Mouse (Mus musculus) adrenal gland, postnatal 25 days (tissue): ENCODE data around the gene Sbsn. TPM values are rescaled to one million over a fixed set of nuclear protein-coding genes. Genes with fewer than 3 reads are reported as not detected.
A peak's percentile ranks its signal among the peaks of the same experiment; 100 is the strongest.

ENCODE experiments used
- DNase-seq: peaks from one replicate; pipeline ENCODE4 v3.0.0; 2021; ENCODE audit warnings: mixed read lengths
- total RNA-seq: library from RNA; stranded (reverse); gene quantifications from 2 replicates; pipeline ENCODE4 v1.2.3, GENCODE M21; 2021

The Sbsn gene
- total RNA-seq, 1 experiment from 2014 or later: 338 TPM

GRCm38 (mm10) chr7:30757001-30757400 lies 5.7 kb downstream of the Sbsn start:
- DNase-seq: no peak

- peak; percentile 70 for DNase-seq
Measured at GRCm38 (mm10) chr7:30758853-30759252, 7.6 kb downstream of the Sbsn start.

DNA sequence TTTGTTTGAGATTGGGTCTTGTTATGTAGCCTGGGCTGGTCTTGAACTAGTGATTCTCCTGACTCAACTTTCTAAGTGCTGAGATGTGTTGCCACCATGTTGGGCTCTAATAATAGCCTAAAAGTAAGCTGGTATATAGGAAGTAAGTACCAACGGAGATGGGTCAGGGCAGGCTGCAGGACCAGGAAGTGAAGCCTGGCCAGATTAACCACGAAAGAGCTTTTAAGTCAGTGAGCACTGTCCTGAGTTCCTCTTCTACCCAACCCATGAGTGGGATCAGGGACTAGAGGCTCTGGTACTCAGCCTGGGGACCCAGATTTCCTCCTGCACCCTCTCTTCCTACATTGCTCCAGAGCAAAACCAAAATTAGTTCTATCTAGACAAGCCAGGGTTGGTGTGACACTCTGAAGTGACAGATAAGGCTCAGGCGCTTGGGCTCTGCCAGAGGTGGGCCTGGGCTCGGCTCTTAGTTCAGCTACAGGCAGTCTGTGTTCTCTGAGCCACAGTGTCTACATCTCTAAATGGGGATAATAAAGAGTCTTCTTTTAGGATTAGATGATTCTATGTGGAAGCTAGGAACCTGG lies 10.6 kb downstream of the Sbsn start:
- no peak for DNase-seq

- DNase-seq: no peak
Measured at GRCm38 (mm10) chr7:30763456-30763855, 12.2 kb downstream of the Sbsn start, which contains the start of gene Dmkn. Gene Dmkn (plus strand): TSS chr7:30763756.

- no peak for DNase-seq
Measured at GRCm38 (mm10) chr7:30765173-30765572, 13.9 kb downstream of the Sbsn start.

GRCm38 (mm10) chr7:30766408-30766807 lies 15.1 kb downstream of the Sbsn start:
- DNase-seq: no peak

GRCm38 (mm10) chr7:30769236-30769635 lies 18.0 kb downstream of the Sbsn start:
- DNase-seq: no peak

DNA sequence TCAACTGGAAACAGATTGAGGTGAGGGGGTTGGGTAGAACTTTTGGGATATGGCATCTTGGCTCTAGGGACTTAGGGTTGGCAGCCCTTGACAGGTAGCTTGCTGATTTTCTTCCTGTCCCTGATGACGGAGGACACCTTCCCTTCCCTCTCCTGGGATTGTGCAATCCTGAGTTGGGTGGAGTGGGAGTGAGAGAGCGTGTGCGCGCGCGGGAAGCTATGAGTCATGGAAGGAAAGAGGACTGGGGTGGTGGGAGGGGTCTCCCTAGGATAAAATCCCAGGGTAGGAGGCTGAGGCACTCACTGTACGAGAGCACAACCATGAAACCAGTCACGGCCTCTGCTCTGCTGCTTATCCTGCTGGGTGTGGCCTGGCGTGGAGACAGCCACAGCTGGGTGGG lies 24.8 kb downstream of the Sbsn start:
- DNase-seq: no peak

- no peak for DNase-seq
Measured at GRCm38 (mm10) chr7:30777081-30777579, 25.9 kb downstream of the Sbsn start.

GRCm38 (mm10) chr7:30777911-30778310 lies 26.6 kb downstream of the Sbsn start:
- no peak for DNase-seq

GRCm38 (mm10) chr7:30781792-30782191 lies 30.5 kb downstream of the Sbsn start:
- DNase-seq: no peak

GRCm38 (mm10) chr7:30782658-30783057 lies 31.4 kb downstream of the Sbsn start:
- no peak for DNase-seq

DNA sequence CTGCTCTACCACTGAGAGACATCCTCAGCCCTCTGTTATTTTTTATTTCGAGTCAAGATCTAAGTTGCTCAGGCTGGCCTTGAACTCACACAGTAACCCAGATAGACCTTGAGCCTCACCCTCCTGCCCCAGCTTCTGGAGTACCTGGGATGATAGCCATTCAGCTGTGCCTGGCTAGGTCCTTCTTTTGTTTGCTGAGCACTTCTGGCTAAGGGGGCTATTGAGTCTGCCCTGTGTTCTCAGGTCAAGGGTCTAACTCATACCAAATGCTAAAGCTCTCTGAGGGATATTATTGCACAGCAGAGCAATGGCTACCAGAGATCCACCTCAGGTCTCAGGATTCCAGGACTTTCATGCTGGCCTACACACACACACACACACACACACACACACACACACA lies 33.9 kb downstream of the Sbsn start:
- no peak for DNase-seq

DNA sequence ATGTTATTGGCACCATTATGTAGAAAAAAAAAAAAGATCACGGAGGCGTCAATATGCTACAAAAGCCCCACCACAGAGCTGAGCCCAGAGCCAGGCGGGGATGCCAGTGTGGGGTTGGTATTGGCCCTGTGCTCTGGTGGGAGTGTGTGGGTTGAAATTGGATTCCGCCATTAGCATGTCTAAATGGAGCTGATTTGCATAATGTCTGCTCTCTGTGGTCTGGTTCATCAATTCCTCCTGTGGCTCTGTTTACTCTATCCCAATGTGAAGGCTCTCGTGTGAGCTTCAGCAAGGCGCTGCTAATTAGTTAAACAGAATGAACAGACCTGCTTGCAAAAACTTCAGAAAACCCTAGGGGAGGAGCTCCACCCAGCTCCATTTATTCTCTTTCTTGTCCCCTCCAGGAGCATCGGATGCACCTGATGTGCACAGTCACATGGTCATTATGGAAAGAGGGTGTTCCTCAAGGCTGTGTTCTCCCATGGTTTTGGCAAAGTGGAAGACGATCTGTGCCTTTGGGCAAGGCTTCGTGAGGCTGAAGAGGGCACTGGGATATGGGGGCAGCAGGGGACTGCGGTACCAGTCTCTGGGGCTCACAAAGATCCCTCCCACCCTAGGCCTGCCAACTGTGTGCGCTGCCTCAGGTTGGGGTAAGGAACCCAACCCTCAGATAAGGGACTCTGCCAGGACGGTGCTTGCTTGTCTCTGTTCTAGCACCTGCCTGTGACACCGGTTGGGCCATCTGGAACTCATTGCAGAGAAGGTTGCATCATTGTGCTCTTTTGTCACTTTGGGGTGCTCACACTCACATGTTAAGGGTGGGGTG lies 34.7 kb downstream of the Sbsn start:
- DNase-seq: no peak

DNA sequence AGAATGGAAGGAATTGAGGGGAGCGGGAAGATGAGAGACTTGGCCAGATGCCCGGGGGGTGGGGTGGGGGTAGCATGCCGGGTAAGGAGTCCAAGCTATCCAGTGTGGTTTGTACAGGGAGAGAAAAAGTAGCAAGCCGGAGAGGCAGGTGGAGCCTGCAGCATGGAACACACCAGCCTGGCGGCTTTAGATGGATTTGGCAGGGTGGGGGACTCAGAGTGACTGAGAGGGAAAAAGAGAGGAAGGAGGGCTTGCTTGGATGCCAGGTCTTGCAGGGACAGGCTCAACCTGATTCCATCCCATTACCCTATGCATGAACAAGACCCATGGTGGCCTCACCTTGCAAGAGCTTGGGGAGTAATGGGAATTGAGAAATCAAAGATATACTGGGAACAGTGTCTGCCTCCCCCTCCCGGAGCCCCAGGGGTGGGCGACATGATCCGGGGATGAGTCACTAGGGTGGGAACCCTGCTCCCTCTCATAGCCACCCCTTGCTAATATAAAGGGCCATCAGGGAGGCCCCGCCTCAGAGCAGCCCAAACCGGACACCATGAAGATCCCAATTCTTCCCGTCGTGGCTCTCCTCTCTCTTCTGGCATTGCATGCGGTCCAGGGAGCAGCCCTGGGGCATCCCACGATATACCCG lies 36.2 kb downstream of the Sbsn start, which contains the start of gene Krtdap:
Krtdap (plus strand) TSS at position 520 of the 646 bp plus-strand sequence.
- DNase-seq: no peak

- DNase-seq: no peak
Measured at GRCm38 (mm10) chr7:30790141-30790540, 38.9 kb downstream of the Sbsn start.

DNA sequence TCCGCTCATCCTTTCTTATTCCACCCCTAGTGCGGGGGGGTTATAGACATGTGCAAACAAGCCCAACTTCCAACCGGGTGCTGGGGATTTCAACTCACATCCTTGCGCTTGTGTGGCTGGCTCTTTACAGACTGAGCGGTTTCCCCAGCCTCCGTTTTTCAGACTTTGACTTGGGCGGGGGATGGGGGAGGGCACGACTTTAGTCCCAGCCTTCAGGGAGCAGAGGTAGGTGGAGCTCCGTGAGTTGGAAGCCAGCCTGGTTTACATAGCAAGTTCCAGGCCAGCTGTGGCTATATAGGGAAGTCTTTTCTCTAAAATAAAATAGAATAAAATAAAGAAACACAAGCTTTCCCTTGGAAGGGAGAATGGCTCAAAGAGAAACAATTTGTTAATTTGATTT lies 40.6 kb downstream of the Sbsn start:
- no peak for DNase-seq

DNA sequence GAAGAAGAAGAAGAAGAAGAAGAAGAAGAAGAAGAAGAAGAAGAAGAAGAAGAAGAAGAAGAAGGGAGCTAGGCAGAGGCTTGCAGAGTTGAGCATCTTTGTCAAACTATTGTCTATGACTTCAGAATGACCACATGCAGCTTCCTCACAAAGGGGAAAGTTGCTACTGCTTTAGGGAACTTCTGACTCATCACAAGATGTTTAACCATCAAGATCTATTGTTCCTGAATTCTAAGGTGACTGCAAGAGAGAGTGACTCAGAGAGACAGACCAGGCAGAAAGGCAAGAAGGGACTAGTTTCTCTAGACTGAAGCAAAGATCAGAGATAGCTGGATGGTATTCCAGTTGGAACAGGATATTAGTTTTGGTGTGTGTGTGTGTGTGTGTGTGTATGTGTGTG lies 43.6 kb downstream of the Sbsn start:
- DNase-seq: no peak

- DNase-seq: no peak
Measured at GRCm38 (mm10) chr7:30796790-30797189, 45.5 kb downstream of the Sbsn start.

- no peak for DNase-seq
Measured at GRCm38 (mm10) chr7:30800653-30801052, 49.4 kb downstream of the Sbsn start.

DNA sequence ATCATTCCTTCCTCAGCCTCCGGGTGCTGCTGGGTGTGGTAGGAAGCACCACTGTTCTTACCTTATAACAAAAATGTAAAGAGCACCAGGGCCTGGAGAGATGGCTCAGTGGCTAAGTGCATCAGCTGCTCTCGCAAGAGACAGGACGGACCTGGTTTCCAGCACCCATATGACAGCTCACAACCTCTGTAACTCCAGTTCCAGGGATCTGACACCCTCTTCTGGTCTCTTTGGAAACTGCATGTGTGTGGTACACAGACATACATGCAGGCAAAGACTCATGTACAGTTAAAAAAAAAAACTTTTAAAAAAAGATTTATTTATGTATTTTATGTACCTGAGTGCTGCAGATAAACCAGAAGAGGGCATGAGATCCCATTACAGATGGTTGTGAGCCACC lies 52.0 kb downstream of the Sbsn start:
- DNase-seq: no peak

DNA sequence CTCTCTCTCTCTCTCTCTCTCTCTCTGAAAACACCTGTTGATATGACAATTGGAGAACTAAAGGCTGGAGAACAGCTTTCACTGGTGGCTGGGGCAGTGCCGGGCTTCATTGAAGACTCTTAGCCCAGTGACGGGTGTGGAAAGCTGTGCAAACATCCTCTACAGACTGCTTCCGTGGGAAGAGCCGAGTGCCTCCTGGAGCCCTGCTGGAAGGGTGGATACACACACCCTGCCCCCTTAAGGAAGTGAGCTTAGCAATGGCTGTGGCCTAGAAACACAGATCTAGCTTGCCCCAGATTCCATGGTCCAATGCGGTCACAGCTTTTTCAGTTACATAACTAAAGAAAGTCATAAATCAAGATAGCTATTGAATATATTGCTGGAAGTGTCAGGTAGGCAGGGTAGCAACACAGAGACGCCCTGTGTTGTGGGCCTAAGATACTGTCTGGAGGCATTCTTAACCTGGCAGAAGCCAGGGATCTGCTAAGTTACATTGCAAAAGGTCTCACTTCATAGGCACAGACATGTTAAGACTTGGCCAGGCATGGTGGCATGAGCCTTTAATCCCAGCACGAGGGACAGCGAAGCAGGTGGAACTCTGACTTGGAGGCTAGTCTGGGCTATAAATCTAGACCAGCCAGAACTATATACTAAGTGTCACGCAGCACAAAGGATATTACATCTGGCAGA lies 52.9 kb downstream of the Sbsn start:
- DNase-seq: no peak
